Mouse (Mus musculus): ENCODE measurements around the gene Ikzf1.

DNA sequence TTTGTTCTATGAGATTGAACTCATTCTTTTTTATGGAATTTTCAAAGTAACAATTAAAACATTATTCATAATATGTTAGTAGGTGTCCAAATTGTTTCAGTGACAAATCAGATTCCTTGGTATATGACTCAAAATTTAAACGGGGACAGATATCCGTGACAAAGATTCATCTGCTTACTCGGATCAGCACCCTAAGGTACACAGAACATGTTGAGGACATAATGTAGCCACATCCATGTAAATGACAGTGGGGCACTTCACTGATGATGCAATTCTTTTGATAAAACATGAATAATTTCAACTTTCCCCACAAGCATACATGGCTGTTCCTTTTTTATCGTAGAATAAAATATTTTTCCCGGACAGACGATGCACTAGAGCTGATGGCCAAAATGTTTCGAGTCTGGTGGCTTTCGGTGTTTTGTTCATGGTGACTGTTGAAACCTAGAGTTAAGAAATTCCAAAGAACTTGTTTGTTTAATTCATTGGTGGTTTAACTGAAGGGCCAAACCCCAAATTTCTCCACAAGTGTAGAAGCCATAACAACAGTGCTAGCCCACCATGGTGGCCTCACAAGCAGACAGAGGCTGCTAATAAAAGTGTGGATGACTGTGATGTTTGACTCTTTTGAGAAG, 2.9 kb downstream of the Ikzf1 start:
- TF ChIP-seq CHD2 (IDR thresholded peaks at IDR 0.05; ENCODE audit: low read depth, low read length), result no peak
- no peak for TF ChIP-seq MAFK (IDR thresholded peaks at IDR 0.05; ENCODE audit: insufficient read depth, low read depth, low read length)
- no peak for TF ChIP-seq ZC3H11A (IDR thresholded peaks at IDR 0.05; ENCODE audit: borderline replicate concordance, low read depth, low read length)
- no peak for TF ChIP-seq ZNF384 (IDR thresholded peaks at IDR 0.05; ENCODE audit: low read depth, low read length)
- no peak for TF ChIP-seq HCFC1 (IDR thresholded peaks at IDR 0.05; ENCODE audit: borderline replicate concordance, insufficient read depth, low read length)

All from ES-E14 (cell line).